Mouse (Mus musculus): Measurements from ENCODE around the gene Slc30a7.

The Slc30a7 gene

DNA sequence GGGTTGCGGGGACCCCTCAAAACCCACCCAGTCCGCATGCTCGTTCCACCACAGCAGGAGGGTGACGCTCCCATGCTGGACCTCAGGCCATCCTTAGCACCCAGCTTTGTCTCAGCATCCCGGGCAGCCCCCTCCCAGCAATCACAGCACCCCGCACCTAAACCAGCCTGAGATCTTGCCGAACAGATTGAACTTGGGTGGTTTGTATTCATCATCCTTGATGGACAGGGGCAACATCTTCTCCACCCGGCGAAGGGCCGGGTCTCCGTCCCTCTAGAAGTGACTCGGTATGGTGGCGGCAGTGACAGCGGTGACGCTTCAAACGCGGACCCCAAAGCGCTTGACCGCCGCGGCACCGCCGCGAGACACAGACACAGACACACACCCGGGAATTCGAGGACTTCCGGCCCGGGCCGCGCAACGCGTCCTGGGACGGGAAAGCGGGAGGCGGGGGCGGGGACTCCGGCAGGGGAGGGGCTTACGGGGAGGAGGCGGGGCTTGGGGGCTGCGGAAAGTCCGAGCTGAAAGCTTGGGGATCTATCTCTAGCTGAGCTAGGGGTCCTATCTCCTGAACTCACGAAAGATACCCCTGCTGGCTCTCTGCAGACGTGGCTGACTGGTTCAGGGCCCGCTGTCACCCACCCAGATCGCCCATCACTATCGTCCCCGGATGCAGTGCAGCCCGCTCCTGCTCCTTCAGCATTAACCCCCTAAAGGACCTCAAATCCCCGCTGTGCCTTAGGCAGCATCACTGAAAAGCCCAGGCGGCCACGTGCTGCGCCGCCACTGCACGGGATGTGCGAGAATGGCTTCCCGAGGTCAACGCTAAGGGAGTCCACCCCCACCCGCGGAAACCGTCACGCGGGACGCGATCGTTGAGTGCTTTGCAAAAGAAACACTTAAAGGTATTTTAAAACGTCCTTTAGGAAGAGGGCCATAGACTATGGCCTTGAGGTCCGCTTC, at the start of gene Slc30a7, which contains the start of gene Extl2:
Gene Slc30a7, minus strand, starts transcription at position 429 of the 963 bp plus-strand sequence.
Gene Extl2, plus strand, starts transcription at position 485 of the 963 bp plus-strand sequence.
- peak; percentile 65 to 70 for DNase-seq (ENCODE audit: low spot score in 2 of 2)

- DNase-seq (ENCODE audit: low spot score in 2 of 2), result peak in 1 of 2 experiments; percentile 5
Observed at GRCm38 (mm10) chr3:116047034-116047433, 39.8 kb upstream of the Slc30a7 start.

DNA sequence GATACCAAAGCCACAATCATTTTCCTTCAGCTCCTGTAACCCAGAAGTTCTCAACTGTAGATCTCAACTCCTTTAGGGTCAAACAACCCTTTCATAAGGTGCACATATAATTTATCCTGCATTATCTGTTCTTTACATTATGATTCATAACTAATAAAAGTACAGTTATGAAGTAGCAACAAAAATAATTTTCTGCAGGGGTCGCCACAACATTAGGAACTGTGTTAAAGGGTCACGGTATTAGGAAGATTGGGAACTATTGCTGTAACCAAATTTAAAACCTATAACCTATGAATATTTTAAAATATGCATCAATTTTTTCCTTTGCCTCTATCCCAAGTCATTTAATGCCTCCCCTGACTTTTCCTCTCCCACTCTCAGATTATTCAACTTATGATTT, 38.8 kb upstream of the Slc30a7 start:
- no peak for DNase-seq (ENCODE audit: low spot score in 2 of 2)

- no peak for DNase-seq (ENCODE audit: low spot score in 2 of 2)
Observed at GRCm38 (mm10) chr3:116040776-116041175, 33.6 kb upstream of the Slc30a7 start.

GRCm38 (mm10) chr3:116033871-116034222, 26.6 kb upstream of the Slc30a7 start:
- DNase-seq (ENCODE audit: low spot score in 2 of 2), result no peak

DNA sequence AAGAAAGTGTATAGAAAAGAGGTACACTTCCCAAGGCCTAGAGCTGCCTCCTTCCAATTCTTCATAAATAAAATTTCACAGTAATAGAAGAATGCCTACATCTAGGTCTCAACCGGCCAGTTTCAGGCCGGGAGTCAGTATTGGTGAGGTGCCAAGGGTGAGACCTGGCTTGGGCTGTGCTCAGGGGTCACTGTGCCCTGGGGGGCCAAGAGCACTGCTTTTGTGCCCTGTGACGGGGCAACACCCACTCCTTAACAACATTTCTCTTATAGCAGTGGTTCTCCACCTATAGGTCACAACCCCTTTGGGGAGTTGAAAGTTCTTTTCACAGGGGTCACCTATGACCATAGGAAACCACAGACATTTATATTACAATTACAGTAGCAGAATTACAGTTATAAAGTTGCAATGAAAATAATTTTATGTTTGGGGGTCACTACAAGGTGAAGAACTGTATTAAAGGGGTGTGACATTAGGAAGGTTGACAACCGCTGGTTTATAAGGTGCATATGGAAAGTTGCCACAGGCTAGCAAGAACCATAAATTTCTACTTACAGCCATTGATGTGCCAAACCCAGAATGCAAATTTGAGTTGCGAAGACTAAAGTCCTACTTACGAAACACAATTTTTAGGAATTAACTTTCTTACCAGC, 26.1 kb upstream of the Slc30a7 start:
- no peak for DNase-seq (ENCODE audit: low spot score in 2 of 2)

DNA sequence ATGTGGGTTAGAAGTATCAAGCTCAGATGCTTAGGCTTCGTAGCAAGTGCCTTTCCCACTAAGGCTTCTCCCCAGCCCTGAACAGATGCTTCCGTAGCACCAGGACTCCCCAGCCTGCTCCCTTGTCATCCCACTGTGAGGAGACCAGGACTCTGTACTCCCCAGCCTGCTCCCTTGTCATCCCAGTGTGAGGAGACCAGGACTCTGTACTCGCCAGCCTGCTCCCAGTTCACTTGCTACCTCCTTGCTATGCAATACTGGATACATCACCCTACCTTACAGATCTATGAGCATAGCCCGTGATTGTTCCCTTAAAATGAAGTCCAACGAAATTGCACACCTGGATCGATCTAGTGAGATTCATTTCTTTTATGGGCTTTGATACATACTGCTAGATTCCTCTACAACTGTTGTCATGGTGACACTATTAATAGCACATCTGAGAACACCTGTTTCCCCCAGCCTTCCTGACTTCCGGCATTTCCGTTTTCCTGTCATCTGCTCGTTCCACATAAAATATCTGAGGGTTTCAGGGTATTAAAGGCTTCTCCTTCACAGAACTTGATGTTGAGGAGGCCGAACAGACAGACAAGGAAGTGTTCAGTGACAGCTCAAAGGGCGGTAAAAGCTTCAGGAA, 23.1 kb upstream of the Slc30a7 start:
- no peak for DNase-seq (ENCODE audit: low spot score in 2 of 2)

DNA sequence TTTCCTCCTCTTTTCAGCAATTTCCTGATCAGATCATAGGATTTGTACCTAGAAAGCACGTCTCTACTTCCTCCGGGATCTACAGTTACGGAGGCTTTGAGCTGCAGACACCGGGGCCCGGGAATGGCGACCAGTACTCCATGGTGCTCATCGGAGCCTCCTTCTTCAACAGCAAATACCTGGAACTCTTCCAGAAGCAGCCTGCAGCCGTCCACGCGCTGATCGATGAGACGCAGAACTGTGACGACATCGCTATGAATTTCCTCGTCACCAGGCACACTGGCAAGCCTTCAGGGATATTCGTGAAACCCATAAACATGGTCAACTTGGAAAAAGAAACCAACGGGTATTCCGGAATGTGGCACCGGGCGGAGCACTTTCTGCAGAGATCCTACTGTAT, 19.8 kb upstream of the Slc30a7 start:
- DNase-seq (ENCODE audit: low spot score in 2 of 2), result no peak

GRCm38 (mm10) chr3:116025701-116026100, 18.5 kb upstream of the Slc30a7 start:
- no peak for DNase-seq (ENCODE audit: low spot score in 2 of 2)

- DNase-seq (ENCODE audit: low spot score in 2 of 2), result no peak
Observed at GRCm38 (mm10) chr3:116024669-116025068, 17.5 kb upstream of the Slc30a7 start.

GRCm38 (mm10) chr3:116024236-116024635, 17.0 kb upstream of the Slc30a7 start:
- no peak for DNase-seq (ENCODE audit: low spot score in 2 of 2)

- DNase-seq (ENCODE audit: low spot score in 2 of 2), result no peak
Observed at GRCm38 (mm10) chr3:116019136-116019535, 11.9 kb upstream of the Slc30a7 start.

DNA sequence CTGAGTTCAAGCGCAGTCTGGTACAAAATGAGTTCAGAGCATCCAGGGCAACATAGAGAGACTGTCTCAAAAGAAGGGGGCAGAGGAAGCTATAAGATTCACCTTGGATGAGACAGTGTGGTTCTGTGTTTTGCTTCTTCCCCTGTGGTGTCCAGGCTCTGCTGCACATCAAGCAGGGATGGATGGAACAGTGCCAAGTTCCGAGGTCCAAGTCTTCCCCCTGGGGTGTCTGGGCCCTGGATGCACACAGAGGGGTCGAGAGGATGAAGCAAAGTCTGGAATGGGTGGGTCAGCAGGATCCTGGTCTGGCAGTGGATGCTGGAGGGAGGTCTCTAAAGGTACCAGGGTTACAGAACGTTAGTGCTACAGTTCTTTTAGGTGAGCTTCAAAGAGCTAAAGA, 11.4 kb upstream of the Slc30a7 start:
- DNase-seq (ENCODE audit: low spot score in 2 of 2), result no peak

DNA sequence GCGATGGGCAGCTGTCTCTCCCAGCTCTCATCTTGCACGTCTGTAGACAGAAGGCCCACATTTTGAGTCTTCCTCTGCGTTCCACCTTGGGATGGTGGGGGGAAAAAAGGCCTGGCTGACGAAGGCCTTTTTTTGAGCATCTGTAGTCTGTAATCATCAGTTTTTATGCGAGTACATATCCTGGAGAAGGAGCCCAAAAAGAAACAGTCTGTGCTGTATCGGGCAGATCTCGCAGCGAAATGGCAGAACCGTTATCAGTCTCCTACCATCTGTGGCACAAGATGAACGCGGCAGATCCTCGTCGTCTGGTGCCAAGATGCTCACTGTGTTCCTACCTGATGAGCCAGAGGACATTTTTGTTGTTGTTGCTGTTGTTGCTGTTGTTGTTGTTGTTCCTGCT, 8.9 kb upstream of the Slc30a7 start:
- DNase-seq (ENCODE audit: low spot score in 2 of 2), result no peak

DNA sequence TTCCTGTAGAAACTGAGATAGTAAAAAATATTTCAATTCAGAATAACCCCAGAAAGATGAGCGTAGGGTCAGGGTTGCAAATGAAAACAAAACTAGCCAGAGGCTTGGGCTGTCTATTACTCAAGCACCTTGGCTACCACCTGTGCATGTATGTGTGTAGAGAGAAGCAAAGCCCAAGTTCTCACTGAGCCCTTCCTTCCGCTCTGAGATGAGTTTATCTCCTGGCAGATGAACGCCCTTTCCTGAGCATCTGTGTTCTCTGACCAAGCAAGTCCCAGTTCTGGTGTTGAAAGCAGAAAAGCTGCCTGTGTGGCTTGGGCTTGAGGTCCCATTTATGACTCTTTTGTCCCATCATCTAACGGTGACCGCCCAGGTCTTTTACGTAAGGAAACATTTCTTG, 7.7 kb upstream of the Slc30a7 start:
- DNase-seq (ENCODE audit: low spot score in 2 of 2), result no peak

DNA sequence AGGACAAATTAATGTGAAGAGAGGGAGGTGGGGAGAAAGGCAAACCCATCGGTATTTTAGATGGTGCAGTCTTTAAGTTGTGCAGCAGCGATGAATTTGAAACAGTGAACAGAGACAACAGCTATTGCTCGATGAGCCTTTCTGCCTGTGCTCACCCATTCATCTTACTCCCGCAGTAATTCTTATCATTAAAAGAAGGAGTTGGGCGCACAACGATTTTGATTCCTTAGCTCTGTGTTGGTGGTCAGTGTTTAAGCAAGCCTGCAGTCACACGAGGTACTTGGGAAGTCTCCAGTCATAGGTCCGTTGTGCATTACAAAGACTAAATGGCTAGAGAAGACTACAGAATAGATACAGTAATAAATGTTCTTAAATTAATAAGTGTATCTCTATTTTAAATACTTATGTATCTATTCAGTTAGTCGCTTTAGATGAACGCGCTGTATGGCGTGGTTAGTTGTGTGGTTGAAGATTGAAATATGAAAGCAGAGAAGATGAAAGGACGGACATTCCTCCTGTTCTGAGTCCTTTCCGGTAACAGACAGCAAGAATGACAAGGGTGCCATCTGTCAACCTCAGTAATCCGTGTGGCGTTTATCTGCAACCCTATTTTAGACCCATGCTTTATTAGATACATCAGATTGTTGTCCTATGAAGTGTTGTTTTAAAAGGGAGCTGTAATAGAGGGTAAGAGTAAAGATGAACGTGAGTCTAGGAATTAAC, 2.6 kb upstream of the Slc30a7 start:
- DNase-seq (ENCODE audit: low spot score in 2 of 2), result no peak

GRCm38 (mm10) chr3:116007941-116008440, 785 bp upstream of the Slc30a7 start:
- DNase-seq (ENCODE audit: low spot score in 2 of 2), result peak; percentile 43 to 55

GRCm38 (mm10) chr3:116006284-116006977, 775 bp downstream of the Slc30a7 start:
- DNase-seq (ENCODE audit: low spot score in 2 of 2), result peak; percentile 48 to 57

- DNase-seq (ENCODE audit: low spot score in 2 of 2), result no peak
Observed at GRCm38 (mm10) chr3:115996929-115997328, 10.3 kb downstream of the Slc30a7 start.

DNA sequence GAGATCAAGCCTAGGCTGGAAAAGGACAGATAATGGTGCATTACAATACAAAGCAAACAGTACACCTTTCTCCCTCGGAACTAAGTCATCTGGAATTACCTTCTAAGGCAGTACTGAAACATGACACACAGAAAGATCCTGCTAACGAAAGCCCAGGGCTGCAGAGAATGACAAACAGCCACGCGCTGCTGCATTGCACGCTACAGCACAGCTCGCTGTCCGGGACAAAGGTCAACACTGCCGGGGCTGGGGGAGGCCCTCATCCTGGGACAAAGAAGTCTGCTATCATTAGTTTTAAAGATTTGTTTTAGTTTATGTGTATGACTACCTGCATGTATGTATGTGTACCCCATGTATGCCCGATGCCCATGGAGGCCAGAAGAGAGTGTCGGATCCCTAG, 14.2 kb downstream of the Slc30a7 start:
- no peak for DNase-seq (ENCODE audit: low spot score in 2 of 2)

DNA sequence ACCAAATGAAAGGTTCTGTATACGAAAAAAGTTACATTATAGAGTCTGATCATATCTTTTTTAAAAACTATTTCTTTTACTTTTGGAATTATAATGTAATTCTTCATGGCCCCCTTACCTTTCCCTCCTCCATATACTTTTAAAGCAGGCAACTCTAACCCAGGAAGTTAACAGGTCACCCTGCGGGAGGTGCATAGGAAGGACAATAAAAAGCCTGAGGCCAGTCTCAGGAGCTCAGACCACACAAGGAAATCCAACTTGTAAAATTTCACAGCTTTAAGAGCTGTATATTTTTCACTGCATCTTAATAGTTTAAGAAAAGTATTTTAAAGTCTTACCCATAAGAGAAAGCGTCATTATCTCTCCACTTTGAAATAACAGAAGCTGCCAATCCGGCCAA, 14.6 kb downstream of the Slc30a7 start:
- DNase-seq (ENCODE audit: low spot score in 2 of 2), result no peak

Data from spleen, postnatal 36 days (tissue).